Mouse (Mus musculus) limb, embryonic 14.5 days (tissue): ENCODE measurements around the gene Pomgnt1. TPM values are rescaled to one million over a fixed set of nuclear protein-coding genes. Genes with fewer than 3 reads are reported as not detected.
A peak's percentile ranks its signal among the peaks of the same experiment; 100 is the strongest.

ENCODE experiments used
- ATAC-seq: fragments of 200-750 bp; cut with Nextera tagmentation; 2 replicates; pipeline ENCODE4 v1.8.0; 2017; ENCODE audit warnings: low read depth, moderate number of reproducible peaks, moderate TSS enrichment; ENCODE audit not compliant: low FRiP score
- DNase-seq: peaks from one replicate; pipeline ENCODE4 v3.0.0-alpha.2; 2015; ENCODE audit warnings: low spot score
- H3K27ac ChIP-seq: fragments of 300-500 bp; sonication (generic); replicated peaks from 2 replicates; pipeline ENCODE4 v1.5.1; 2014; ENCODE audit warnings: low read depth, mild to moderate bottlenecking, low read length, moderate library complexity, mixed read lengths
- H3K27me3 ChIP-seq: fragments of 300-500 bp; sonication (generic); 2 replicates; pipeline ENCODE4 v1.6.1; 2014; ENCODE audit warnings: low read length, mixed read lengths; ENCODE audit not compliant: control insufficient read depth, insufficient read depth
- H3K36me3 ChIP-seq: fragments of 300-500 bp; sonication (generic); 2 replicates; pipeline ENCODE4 v1.6.1; 2014; ENCODE audit warnings: mild to moderate bottlenecking, low read length, moderate library complexity, mixed read lengths; ENCODE audit not compliant: control insufficient read depth, insufficient read depth
- H3K4me1 ChIP-seq: fragments of 300-500 bp; sonication (generic); 2 replicates; pipeline ENCODE4 v1.6.1; 2014; ENCODE audit warnings: antibody characterized with exemption, low read length, mixed read lengths; ENCODE audit not compliant: control insufficient read depth, insufficient read depth
- H3K4me2 ChIP-seq: fragments of 300-500 bp; sonication (generic); replicated peaks from 2 replicates; pipeline ENCODE4 v1.6.1; 2014; ENCODE audit warnings: low read depth, mild to moderate bottlenecking, low read length, moderate library complexity; ENCODE audit not compliant: severe bottlenecking
- H3K4me3 ChIP-seq: fragments of 300-500 bp; sonication (generic); replicated peaks from 2 replicates; pipeline ENCODE4 v1.5.1; 2014; ENCODE audit warnings: low read length
- H3K9ac ChIP-seq: fragments of 300-500 bp; sonication (generic); 2 replicates; pipeline ENCODE4 v1.6.1; 2014; ENCODE audit warnings: mild to moderate bottlenecking, low read depth, low read length, moderate library complexity; ENCODE audit not compliant: severe bottlenecking
- H3K9me3 ChIP-seq: fragments of 300-500 bp; sonication (generic); 2 replicates; pipeline ENCODE4 v1.6.1; 2016; ENCODE audit warnings: low read length; ENCODE audit not compliant: control insufficient read depth
- POLR2A ChIP-seq: fragments of 200-500 bp; IDR thresholded peaks from 2 replicates; pipeline ENCODE4 v1.8.0; 2012; ENCODE audit warnings: inconsistent platforms, mild to moderate bottlenecking, moderate library complexity, borderline replicate concordance; ENCODE audit not compliant: insufficient read depth, insufficient read length; ENCODE audit errors: extremely low read depth
- WGBS: fragments of 180-500 bp; shearing (Covaris S2); extraction: QIAGEN DNeasy Blood & Tissue Kit; methylation state at CpG from one replicate; pipeline ENCODE4 v1.1.7; 2014; 5-methylcytosine and 5-hydroxymethylcytosine counted together
- polyA plus RNA-seq, 2 experiments: library from polyadenylated mRNA; depleted of rRNA in 1 of 2; stranded (reverse) in 1 of 2; unstranded in 1 of 2; fragments of >200 nt; fragmentation: Nextera tagmentation in 1 of 2; extraction: Ambion mirVana in 1 of 2; gene quantifications; 2 replicates each; pipeline versions ENCODE4 v1.2.1 to v1.2.3; 2012 to 2014

Gene Pomgnt1
- polyA plus RNA-seq, 2 experiments = 62.7 to 79.6 TPM

- Histone ChIP-seq H3K4me3 (no peak overlapping the region), H3K4me2 (no peak overlapping the region), H3K36me3 (no peaks in the 10 kb centered on the region), H3K9ac (no peak overlapping the region), H3K4me1 (peaks cover 23% of the 10 kb centered on the region), H3K27ac (no peak overlapping the region), H3K27me3 (no peaks in the 10 kb centered on the region), H3K9me3 (no peaks in the 10 kb centered on the region)
- 42% methylated on average over 6 of the region's 6 CpGs for WGBS
- ATAC-seq (peak; percentile 30; the same call in 1 of the 2 replicates), DNase-seq (no peak)
- no peak for TF ChIP-seq POLR2A
These were observed 51.0 kb downstream of the Pomgnt1 start for GRCm38 (mm10) chr4:116174466-116175116.

GRCm38 (mm10) chr4:116175136-116175535, 51.5 kb downstream of the Pomgnt1 start:
- H3K27ac ChIP-seq = no peak overlapping the region
- no peak for TF ChIP-seq POLR2A
- no peak overlapping the region for H3K9ac ChIP-seq
- no peaks in the 10 kb centered on the region for H3K27me3 ChIP-seq
- no peaks in the 10 kb centered on the region for H3K36me3 ChIP-seq
- H3K4me3 ChIP-seq = no peak overlapping the region
- ATAC-seq = no peak
- H3K4me2 ChIP-seq = no peak overlapping the region
- no peaks in the 10 kb centered on the region for H3K9me3 ChIP-seq
- DNase-seq = no peak
- peaks cover 23% of the 10 kb centered on the region for H3K4me1 ChIP-seq

GRCm38 (mm10) chr4:116175711-116176542, 52.3 kb downstream of the Pomgnt1 start:
- Histone ChIP-seq H3K27me3 (no peaks in the 10 kb centered on the region), H3K36me3 (no peaks in the 10 kb centered on the region), H3K9me3 (no peaks in the 10 kb centered on the region), H3K4me1 (peaks cover 23% of the 10 kb centered on the region), H3K27ac (no peak overlapping the region), H3K4me3 (no peak overlapping the region), H3K4me2 (peak overlapping the region; percentile 31; the same call in 1 of the 2 replicates), H3K9ac (no peak overlapping the region)
- DNase-seq (no peak), ATAC-seq (no peak)
- WGBS = 64% methylated on average over 7 of the region's 7 CpGs
- no peak for TF ChIP-seq POLR2A

GRCm38 (mm10) chr4:116176543-116176988, 52.9 kb downstream of the Pomgnt1 start:
- TF ChIP-seq POLR2A = no peak
- ATAC-seq (no peak), DNase-seq (peak; percentile 64)
- no peak overlapping the region for H3K9ac ChIP-seq
- 21% methylated on average over 10 of the region's 10 CpGs for WGBS
- H3K27me3 ChIP-seq = no peaks in the 10 kb centered on the region
- H3K36me3 ChIP-seq = no peaks in the 10 kb centered on the region
- H3K4me3 ChIP-seq = no peak overlapping the region; the same call in 1 of the 2 replicates
- peaks cover 23% of the 10 kb centered on the region for H3K4me1 ChIP-seq
- H3K27ac ChIP-seq = no peak overlapping the region
- H3K9me3 ChIP-seq = no peaks in the 10 kb centered on the region
- peak overlapping the region; percentile 31 for H3K4me2 ChIP-seq

GRCm38 (mm10) chr4:116177140-116177539, 53.5 kb downstream of the Pomgnt1 start:
- Histone ChIP-seq H3K4me1 (peaks cover 23% of the 10 kb centered on the region), H3K9ac (peak overlapping the region; percentile 31; the same call in 1 of the 2 replicates), H3K9me3 (no peaks in the 10 kb centered on the region), H3K4me3 (no peak overlapping the region), H3K27me3 (no peaks in the 10 kb centered on the region), H3K4me2 (peak overlapping the region; percentile 31), H3K36me3 (no peaks in the 10 kb centered on the region), H3K27ac (no peak overlapping the region)
- DNase-seq = peak; percentile 11
- no peak for TF ChIP-seq POLR2A
- 27% methylated on average over 5 of the region's 5 CpGs for WGBS
- ATAC-seq = no peak
